Mouse (Mus musculus) midbrain, embryonic 14.5 days (tissue): ENCODE data around the gene Armc9. TPM values are rescaled to one million over a fixed set of nuclear protein-coding genes. Genes with fewer than 3 reads are reported as not detected.

Experiments
- ATAC-seq: fragments of 200-750 bp; cut with Nextera tagmentation; 2 replicates; pipeline ENCODE4 v1.8.0; 2017; ENCODE audit warnings: moderate number of reproducible peaks, moderate library complexity; ENCODE audit not compliant: low FRiP score, low TSS enrichment
- DNase-seq: peaks from one replicate; pipeline ENCODE4 v3.0.0-alpha.2; 2015
- H3K27ac ChIP-seq: fragments of 300-500 bp; sonication (generic); replicated peaks from 2 replicates; pipeline ENCODE4 v1.5.1; 2014; ENCODE audit warnings: mild to moderate bottlenecking, low read depth, low read length, moderate library complexity
- H3K27me3 ChIP-seq: fragments of 300-500 bp; sonication (generic); 2 replicates; pipeline ENCODE4 v1.6.1; 2014; ENCODE audit warnings: low read length, control low read depth, mixed read lengths; ENCODE audit not compliant: control insufficient read depth, insufficient read depth
- H3K36me3 ChIP-seq: fragments of 300-500 bp; sonication (generic); 2 replicates; pipeline ENCODE4 v1.6.1; 2014; ENCODE audit warnings: low read length, control low read depth; ENCODE audit not compliant: control insufficient read depth, insufficient read depth
- H3K4me1 ChIP-seq: fragments of 300-500 bp; sonication (generic); 2 replicates; pipeline ENCODE4 v1.6.1; 2014; ENCODE audit warnings: mild to moderate bottlenecking, antibody characterized with exemption, low read length, control low read depth; ENCODE audit not compliant: control insufficient read depth, insufficient read depth
- H3K4me2 ChIP-seq: fragments of 300-500 bp; sonication (generic); 2 replicates; pipeline ENCODE4 v1.6.1; 2014; ENCODE audit warnings: mild to moderate bottlenecking, low read length, moderate library complexity
- H3K4me3 ChIP-seq: fragments of 300-500 bp; sonication (generic); replicated peaks from 2 replicates; pipeline ENCODE4 v1.5.1; 2014; ENCODE audit warnings: low read depth, low read length
- H3K9ac ChIP-seq: fragments of 300-500 bp; sonication (generic); replicated peaks from 2 replicates; pipeline ENCODE4 v1.6.1; 2014; ENCODE audit warnings: mild to moderate bottlenecking, low read length, moderate library complexity
- H3K9me3 ChIP-seq: fragments of 300-500 bp; sonication (generic); 2 replicates; pipeline ENCODE4 v1.6.1; 2016; ENCODE audit warnings: low read length, control low read depth, mixed read lengths; ENCODE audit not compliant: control insufficient read depth
- WGBS: fragments of 180-500 bp; shearing (Covaris S2); extraction: QIAGEN DNeasy Blood & Tissue Kit; methylation state at CpG from one replicate; pipeline ENCODE4 v1.1.7; 2014; 5-methylcytosine and 5-hydroxymethylcytosine counted together
- polyA plus RNA-seq: library from polyadenylated mRNA; unstranded; fragments of >200 nt; fragmentation: Nextera tagmentation; extraction: Ambion mirVana; gene quantifications from 2 replicates; pipeline ENCODE4 v1.2.1, GENCODE M21; 2014

Armc9 gene
- polyA plus RNA-seq, 1 experiment from 2014 or later = 37.8 TPM

GRCm38 (mm10) chr1:86311467-86312005, 157.0 kb downstream of the Armc9 start:
- H3K9ac ChIP-seq = no peak overlapping the region
- H3K36me3 ChIP-seq = no peaks in the 10 kb centered on the region
- 28% methylated on average over 10 of the region's 10 CpGs for WGBS
- ATAC-seq = no peak
- no peak overlapping the region for H3K4me2 ChIP-seq
- H3K27ac ChIP-seq = no peak overlapping the region
- peaks cover 8% of the 10 kb centered on the region; the same call in 1 of the 2 replicates for H3K4me1 ChIP-seq
- H3K27me3 ChIP-seq = no peaks in the 10 kb centered on the region
- no peak overlapping the region for H3K4me3 ChIP-seq
- no peak for DNase-seq
- H3K9me3 ChIP-seq = no peaks in the 10 kb centered on the region

DNA sequence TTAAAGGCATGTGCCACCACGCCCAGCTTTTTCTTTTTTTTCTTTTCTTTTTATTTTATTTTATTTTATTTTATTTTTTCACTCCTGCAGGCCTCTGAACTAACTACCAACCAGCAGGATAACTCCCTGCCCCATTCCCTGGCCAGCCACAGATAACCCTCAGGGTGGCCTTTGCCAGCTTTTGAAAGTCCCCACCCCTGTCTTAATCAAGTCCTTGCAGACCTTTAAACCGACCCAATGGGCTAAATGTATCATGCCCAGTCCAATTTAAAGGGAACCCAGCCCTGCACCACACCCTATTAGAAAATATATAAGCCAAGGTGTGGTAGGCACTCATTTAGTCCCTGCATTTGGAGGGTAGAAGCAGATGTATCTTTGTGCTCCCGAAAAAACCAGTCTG, 157.7 kb downstream of the Armc9 start:
- 78% methylated on average over 3 of the region's 3 CpGs for WGBS
- Histone ChIP-seq H3K9me3 (no peaks in the 10 kb centered on the region), H3K27ac (no peak overlapping the region), H3K4me2 (no peak overlapping the region), H3K27me3 (no peaks in the 10 kb centered on the region), H3K36me3 (no peaks in the 10 kb centered on the region), H3K9ac (no peak overlapping the region), H3K4me1 (peaks cover 8% of the 10 kb centered on the region; the same call in 1 of the 2 replicates), H3K4me3 (no peak overlapping the region)
- ATAC-seq (no peak), DNase-seq (no peak)

- no peaks in the 10 kb centered on the region for H3K9me3 ChIP-seq
These were observed 158.7 kb downstream of the Armc9 start for GRCm38 (mm10) chr1:86313096-86313771.

DNA sequence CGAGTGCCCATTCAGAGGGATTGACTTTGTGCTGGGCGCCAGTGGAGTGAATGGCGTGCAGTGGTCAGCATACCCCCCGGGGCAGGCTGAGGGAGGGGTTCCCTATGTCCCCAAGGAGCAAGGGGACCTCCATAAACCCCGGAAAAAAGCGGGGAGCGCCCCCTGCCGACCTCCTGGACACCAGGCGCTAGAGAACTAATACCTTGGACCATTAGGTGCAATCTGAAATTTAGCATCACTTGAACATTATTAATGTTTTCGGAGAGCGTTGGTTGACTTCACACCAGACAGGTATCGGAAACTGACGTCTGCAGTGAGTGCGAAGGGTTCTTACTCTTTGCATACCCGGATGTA, 159.2 kb downstream of the Armc9 start:
- Histone ChIP-seq H3K9me3 (no peaks in the 10 kb centered on the region), H3K4me2 (no peak overlapping the region), H3K4me3 (no peak overlapping the region), H3K27ac (no peak overlapping the region), H3K27me3 (no peaks in the 10 kb centered on the region), H3K9ac (no peak overlapping the region), H3K4me1 (peaks cover 8% of the 10 kb centered on the region; the same call in 1 of the 2 replicates), H3K36me3 (no peaks in the 10 kb centered on the region)
- WGBS = 22% methylated on average over 15 of the region's 15 CpGs
- ATAC-seq = no peak
- no peak for DNase-seq

More at GRCm38 (mm10) chr1:86313096-86313771, 158.7 kb downstream of the Armc9 start:
- Histone ChIP-seq H3K27ac (no peak overlapping the region), H3K27me3 (no peaks in the 10 kb centered on the region), H3K4me2 (no peak overlapping the region), H3K4me1 (peaks cover 8% of the 10 kb centered on the region; the same call in 1 of the 2 replicates), H3K9ac (no peak overlapping the region), H3K4me3 (no peak overlapping the region), H3K36me3 (no peaks in the 10 kb centered on the region)
- DNase-seq (no peak), ATAC-seq (no peak)
- 46% methylated on average over 16 of the region's 16 CpGs for whole genome bisulfite sequencing

DNA sequence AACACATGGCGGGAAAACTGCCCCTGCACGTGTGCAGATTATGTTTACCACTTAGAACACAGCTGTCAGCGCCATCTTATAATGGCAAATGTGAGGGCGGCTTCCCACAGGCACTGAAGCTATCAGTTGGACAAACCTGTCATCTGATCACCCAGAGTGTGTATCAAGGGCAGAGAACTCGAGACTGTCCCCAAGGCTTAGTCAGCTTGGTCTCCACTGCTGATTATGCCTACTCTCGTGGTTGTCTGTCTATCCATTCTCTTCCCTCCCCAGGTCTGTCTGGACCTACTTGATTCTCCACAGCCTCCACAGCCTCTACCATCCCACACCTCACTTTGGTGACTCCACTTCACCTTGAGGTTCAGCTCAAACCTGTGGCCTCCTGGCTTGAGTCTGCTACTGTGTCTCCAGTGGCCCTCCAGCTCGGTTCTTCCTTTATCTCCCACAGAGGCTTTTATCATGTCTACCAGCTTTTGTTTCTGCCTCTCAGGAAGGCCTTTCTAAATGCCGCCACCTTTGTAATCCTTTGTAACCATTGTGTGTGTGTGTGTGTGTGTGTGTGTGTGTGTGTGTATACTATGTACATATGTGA, 166.3 kb downstream of the Armc9 start:
- DNase-seq (no peak), ATAC-seq (no peak)
- Histone ChIP-seq H3K27ac (no peak overlapping the region), H3K4me2 (no peak overlapping the region), H3K9me3 (no peaks in the 10 kb centered on the region), H3K4me1 (no peaks in the 10 kb centered on the region), H3K9ac (no peak overlapping the region), H3K4me3 (no peak overlapping the region), H3K36me3 (no peaks in the 10 kb centered on the region), H3K27me3 (no peaks in the 10 kb centered on the region)
- WGBS = 86% methylated on average over 6 of the region's 8 CpGs

Other genes starting within 250 kb of the Armc9 start
- 6.9 and 7.5 TPM in 2 replicates for gene 4933407L21Rik, start 226.3 kb upstream of the Armc9 start, polyA plus RNA-seq
- gene Gpr55, start 193.8 kb upstream of the Armc9 start, polyA plus RNA-seq = 0.05 and 0.11 TPM in 2 replicates
- 0.32 and 0.34 TPM in 2 replicates for gene Spata3, start 138.0 kb upstream of the Armc9 start, polyA plus RNA-seq
- 7.0 and 7.3 TPM in 2 replicates for gene 2810459M11Rik, start 108.9 kb upstream of the Armc9 start, polyA plus RNA-seq
- 149 and 214 TPM in 2 replicates for gene Psmd1, start 90.4 kb upstream of the Armc9 start, polyA plus RNA-seq
- 0.24 and 0.59 TPM in 2 replicates for gene Htr2b, start 42.8 kb upstream of the Armc9 start, polyA plus RNA-seq
- 0.50 and 0.62 TPM in 2 replicates for gene Gm21972, start 21.1 kb upstream of the Armc9 start, polyA plus RNA-seq
- gene B3gnt7, start 148.1 kb downstream of the Armc9 start, polyA plus RNA-seq = 5.9 and 7.0 TPM in 2 replicates
- 153 and 154 TPM in 2 replicates for gene Ncl, start 204.6 kb downstream of the Armc9 start, polyA plus RNA-seq